Comparison of ENCODE assay signal across 29 mouse cellular contexts in genomic region chrX:7981368-7981767, GRCm38 (mm10). TPM values are rescaled to one million over a fixed set of nuclear protein-coding genes. Genes with fewer than 3 reads are reported as not detected.
DNase-seq lines count a peak whose midpoint lies in the region; ATAC-seq and TF ChIP-seq lines count a peak whose summit lies in the region.
"Had no signal": no experiment of that assay in that cellular context is flagged by ENCODE, and none has a peak within 500 bp of the region (broad histone marks: within the 10 kb centered on the region; RNA-seq: fewer than 3 reads in every experiment).

No protein-coding gene starts in this region.

- peak; percentile 6 for DNase-seq in kidney, adult 18-20 months
- no peak for DNase-seq in liver, postnatal 0 days
- no peak for DNase-seq in liver, embryonic 11.5 days (ENCODE audit: low spot score)
- DNase-seq in kidney, postnatal 14 days, result peak; percentile 42
- DNase-seq in yolk sac, embryonic 10.5 days (ENCODE audit: low spot score), result peak; percentile 25
- no peak for DNase-seq in left cerebral cortex, postnatal 14 days (ENCODE audit: low spot score in 2 of 2)
- DNase-seq in layer of hippocampus, adult 9-10 months (ENCODE audit: low spot score), result no peak
- DNase-seq: adrenal gland, adult 8-10 months; adrenal gland, postnatal 36 days; cerebellum, adult 11 months; cerebellum, adult 8-10 months; cerebellum, postnatal 14 days; embryo, embryonic 11 days; gastrocnemius, adult 2 months; gastrocnemius, postnatal 25 days; heart, adult 11 months; heart, postnatal 10 days had no signal

- no peak for TF ChIP-seq CTCF in liver, postnatal 0 days (IDR thresholded peaks at IDR 0.05; ENCODE audit: low read depth)

- H3K27ac ChIP-seq in kidney, embryonic 15.5 days, result no peak overlapping the region
- 0 out of 2 replicates have a peak overlapping the region, but pooled peaks have one; percentile 34 for H3K27ac ChIP-seq in liver, postnatal 0 days (ENCODE audit: low read depth)
- H3K27ac ChIP-seq in liver, embryonic 11.5 days (ENCODE audit: low read depth, low read length), result no peak overlapping the region
- H3K27ac ChIP-seq: embryonic facial prominence, embryonic 15.5 days; forebrain, embryonic 10.5 days; gastrocnemius, adult 2 months; hindbrain, embryonic 13.5 days had no signal

- H3K4me3 ChIP-seq in kidney, embryonic 15.5 days (replicated peaks), result no peak overlapping the region
- no peak overlapping the region for H3K4me3 ChIP-seq in liver, postnatal 0 days (ENCODE audit: low read depth, low read length)
- H3K4me3 ChIP-seq in liver, embryonic 11.5 days (ENCODE audit: low read depth, low read length), result no peak overlapping the region
- H3K4me3 ChIP-seq: embryonic facial prominence, embryonic 15.5 days; erythroblast, embryonic 14.5 days; forebrain, embryonic 10.5 days; gastrocnemius, adult 2 months; hindbrain, embryonic 13.5 days had no signal

- no peak for ATAC-seq in kidney, embryonic 15.5 days (replicated peaks; ENCODE audit: low FRiP score)
- peak; percentile 64; the same call in 1 of the 2 replicates for ATAC-seq in liver, postnatal 0 days
- no peak for ATAC-seq in liver, embryonic 11.5 days (replicated peaks; ENCODE audit: low FRiP score)
- ATAC-seq: forebrain, embryonic 14.5 days; Patski had no signal

- H3K4me2 ChIP-seq in kidney, embryonic 15.5 days, result no peak overlapping the region
- no peak overlapping the region for H3K4me2 ChIP-seq in liver, postnatal 0 days (ENCODE audit: low read depth, low read length)
- H3K4me2 ChIP-seq in liver, embryonic 11.5 days, result no peak overlapping the region
- H3K4me2 ChIP-seq: embryonic facial prominence, embryonic 15.5 days; hindbrain, embryonic 13.5 days had no signal

- H3K27me3 ChIP-seq in kidney, embryonic 15.5 days, result no peaks in the 10 kb centered on the region
- H3K27me3 ChIP-seq in liver, postnatal 0 days (ENCODE audit: insufficient read depth, low read length), result no peaks in the 10 kb centered on the region
- no peaks in the 10 kb centered on the region for H3K27me3 ChIP-seq in liver, embryonic 11.5 days (replicated peaks; ENCODE audit: control insufficient read depth, insufficient read depth, low read length)
- H3K27me3 ChIP-seq: CH12.LX; embryonic facial prominence, embryonic 15.5 days; hindbrain, embryonic 13.5 days had no signal

- WGBS in kidney, embryonic 15.5 days, result 84% methylated on average over 7 of the region's 7 CpGs
- WGBS in liver, postnatal 0 days (ENCODE audit: insufficient replicate concordance), result 83% methylated on average over 7 of the region's 7 CpGs
- 72% methylated on average over 7 of the region's 7 CpGs for WGBS in liver, embryonic 11.5 days

- H3K4me1 ChIP-seq in kidney, embryonic 15.5 days, result no peaks in the 10 kb centered on the region
- H3K4me1 ChIP-seq in liver, postnatal 0 days (ENCODE audit: insufficient read depth), result no peaks in the 10 kb centered on the region
- H3K4me1 ChIP-seq in liver, embryonic 11.5 days (replicated peaks; ENCODE audit: control insufficient read depth, insufficient read depth, low read length), result no peaks in the 10 kb centered on the region
- H3K4me1 ChIP-seq: embryonic facial prominence, embryonic 15.5 days; forebrain, embryonic 10.5 days; hindbrain, embryonic 13.5 days had no signal

- no peaks in the 10 kb centered on the region for H3K36me3 ChIP-seq in kidney, embryonic 15.5 days
- H3K36me3 ChIP-seq in liver, postnatal 0 days (replicated peaks; ENCODE audit: insufficient read depth, low read length), result no peaks in the 10 kb centered on the region
- no peaks in the 10 kb centered on the region for H3K36me3 ChIP-seq in liver, embryonic 11.5 days (ENCODE audit: control insufficient read depth, insufficient read depth, low read length)
- H3K36me3 ChIP-seq: embryonic facial prominence, embryonic 15.5 days; forebrain, embryonic 10.5 days; hindbrain, embryonic 13.5 days had no signal

- H3K9me3 ChIP-seq in kidney, embryonic 15.5 days (replicated peaks), result no peaks in the 10 kb centered on the region
- H3K9me3 ChIP-seq in liver, postnatal 0 days (ENCODE audit: low read length), result no peaks in the 10 kb centered on the region
- H3K9me3 ChIP-seq in liver, embryonic 11.5 days (ENCODE audit: control insufficient read depth, low read length), result no peaks in the 10 kb centered on the region
- H3K9me3 ChIP-seq: embryonic facial prominence, embryonic 15.5 days; forebrain, embryonic 10.5 days; hindbrain, embryonic 13.5 days had no signal

- intact Hi-C loops in left cerebral cortex, postnatal 14 days (cut with DNase I), result no loop called here

- no peak overlapping the region for H3K9ac ChIP-seq in kidney, embryonic 15.5 days
- no peak overlapping the region for H3K9ac ChIP-seq in liver, postnatal 0 days (replicated peaks)
- no peak overlapping the region for H3K9ac ChIP-seq in liver, embryonic 11.5 days (ENCODE audit: low read depth, low read length)
- H3K9ac ChIP-seq: embryonic facial prominence, embryonic 15.5 days; hindbrain, embryonic 13.5 days had no signal

- no peak for TF ChIP-seq EP300 in liver, postnatal 0 days (IDR thresholded peaks at IDR 0.05; ENCODE audit: low read depth)

RNA-seq across cellular contexts. Expression of gene Gata1, which starts 3.5 kb away (rescaled TPM):
- polyA plus RNA-seq in kidney, embryonic 15.5 days (2015; fragmentation: Nextera tagmentation; extraction: Ambion mirVana), result 1.2 and 2.3 TPM in 2 replicates
- 39.8 and 43.2 TPM in 2 replicates for polyA plus RNA-seq in liver, postnatal 0 days (2015; fragmentation: Nextera tagmentation; extraction: Ambion mirVana)
- 157 and 162 TPM in 2 replicates for polyA plus RNA-seq in liver, embryonic 11.5 days (2014; fragmentation: Nextera tagmentation; extraction: Ambion mirVana)
- not detected for total RNA-seq in left cerebral cortex, postnatal 14 days (2021)
- total RNA-seq: gastrocnemius, adult 2 months; gastrocnemius, postnatal 25 days; heart, postnatal 10 days had no signal
- polyA plus RNA-seq: Patski had no signal

RNA-seq across cellular contexts. Expression of gene Hdac6, which starts 33.7 kb away (rescaled TPM):
- 49.2 and 59.6 TPM in 2 replicates for polyA plus RNA-seq in kidney, embryonic 15.5 days (2015; fragmentation: Nextera tagmentation; extraction: Ambion mirVana)
- polyA plus RNA-seq in liver, postnatal 0 days (2015; fragmentation: Nextera tagmentation; extraction: Ambion mirVana), result 10.3 and 11.8 TPM in 2 replicates
- polyA plus RNA-seq in liver, embryonic 11.5 days (2014; fragmentation: Nextera tagmentation; extraction: Ambion mirVana), result 21.1 and 22.5 TPM in 2 replicates
- total RNA-seq in left cerebral cortex, postnatal 14 days (2021), result 10 to 100 TPM; 53.4 to 60.1 TPM

RNA-seq across cellular contexts. Expression of gene Glod5, which starts 36.9 kb away (rescaled TPM):
- 0.35 TPM in 1 of 2 replicates, not detected in the other for polyA plus RNA-seq in kidney, embryonic 15.5 days (2015; fragmentation: Nextera tagmentation; extraction: Ambion mirVana)
- polyA plus RNA-seq in liver, postnatal 0 days (2015; fragmentation: Nextera tagmentation; extraction: Ambion mirVana), result 2.6 and 4.3 TPM in 2 replicates
- 0.29 and 0.53 TPM in 2 replicates for polyA plus RNA-seq in liver, embryonic 11.5 days (2014; fragmentation: Nextera tagmentation; extraction: Ambion mirVana)
- total RNA-seq in left cerebral cortex, postnatal 14 days (2021), result under 1 TPM in 1 of 2 experiments, not detected in 1; 0.75 TPM
- total RNA-seq: adrenal gland, adult 8-10 months; adrenal gland, postnatal 36 days; CH12.LX; common myeloid progenitor, adult 5-6 weeks; gastrocnemius, adult 2 months; gastrocnemius, postnatal 25 days; heart, postnatal 10 days; hematopoietic stem cell, adult 5-6 weeks had no signal
- polyA plus RNA-seq: embryonic facial prominence, embryonic 11.5 days; embryonic facial prominence, embryonic 15.5 days; erythroblast, embryonic 14.5 days; forebrain, embryonic 10.5 days; heart, embryonic 14.5 days had no signal

RNA-seq across cellular contexts. Expression of gene Eras, which starts 53.0 kb away (rescaled TPM):
- polyA plus RNA-seq in kidney, embryonic 15.5 days (2015; fragmentation: Nextera tagmentation; extraction: Ambion mirVana), result not detected in 2 replicates
- polyA plus RNA-seq in liver, postnatal 0 days (2015; fragmentation: Nextera tagmentation; extraction: Ambion mirVana), result not detected in 2 replicates
- not detected in 2 replicates for polyA plus RNA-seq in liver, embryonic 11.5 days (2014; fragmentation: Nextera tagmentation; extraction: Ambion mirVana)
- total RNA-seq in left cerebral cortex, postnatal 14 days (2021), result not detected
- total RNA-seq: adrenal gland, adult 8-10 months; adrenal gland, postnatal 36 days; CH12.LX; common myeloid progenitor, adult 5-6 weeks; gastrocnemius, adult 2 months; gastrocnemius, postnatal 25 days; heart, postnatal 10 days; hematopoietic stem cell, adult 5-6 weeks had no signal
- polyA plus RNA-seq: embryonic facial prominence, embryonic 11.5 days; embryonic facial prominence, embryonic 15.5 days; erythroblast, embryonic 14.5 days; forebrain, embryonic 14.5 days; heart, embryonic 14.5 days; Patski had no signal

Comparison
In these comparisons a context has a peak if more than half of its experiments do, and no peak if none do; other contexts are left out.
1. DNase-seq: peak in kidney, adult 18-20 months (single experiment), kidney, postnatal 14 days (single experiment) and yolk sac, embryonic 10.5 days (single experiment); none in liver, postnatal 0 days (single experiment), liver, embryonic 11.5 days (single experiment), left cerebral cortex, postnatal 14 days (0 of 2) and layer of hippocampus, adult 9-10 months (single experiment).
2. RNA of gene Gata1, which starts 3.5 kb away (polyA plus RNA-seq): 157 to 162 TPM in liver, embryonic 11.5 days and 39.8 to 43.2 TPM in liver, postnatal 0 days; 1.2 to 2.3 TPM in kidney, embryonic 15.5 days; every median in the first group is over 10 times any median in the second.